Mouse (Mus musculus) E14TG2a.4 (cell line): ENCODE data around the gene Alg14.

Experiments
- H3K27me3 ChIP-seq: 2 replicates; pipeline ENCODE4 v1.6.1; 2014; ENCODE audit warnings: low read length, control low read depth; ENCODE audit not compliant: insufficient read depth
- H3K36me3 ChIP-seq: 2 replicates; pipeline ENCODE4 v1.6.1; 2014; ENCODE audit warnings: low read length, control low read depth; ENCODE audit not compliant: insufficient read depth
- H3K4me1 ChIP-seq: replicated peaks from 2 replicates; pipeline ENCODE4 v1.6.1; 2014; ENCODE audit warnings: low read depth, low read length, control low read depth
- H3K4me3 ChIP-seq: replicated peaks from 2 replicates; pipeline ENCODE4 v1.5.1; 2014; ENCODE audit warnings: mild to moderate bottlenecking, low read length
- H3K9me3 ChIP-seq: 2 replicates; pipeline ENCODE4 v1.6.1; 2014; ENCODE audit warnings: low read length, control low read depth
- CTCF ChIP-seq: conservative IDR thresholded peaks from 2 replicates; pipeline ENCODE4 v1.5.1; 2014; ENCODE audit warnings: low read length
- NANOG ChIP-seq: IDR thresholded peaks from 2 replicates; pipeline ENCODE4 v1.6.1; 2014; ENCODE audit warnings: borderline replicate concordance, low read length, mixed read lengths
- POU5F1 ChIP-seq: IDR thresholded peaks from 2 replicates; pipeline ENCODE4 v1.6.1; 2014; ENCODE audit warnings: low read length, borderline replicate concordance

Gene Alg14

DNA sequence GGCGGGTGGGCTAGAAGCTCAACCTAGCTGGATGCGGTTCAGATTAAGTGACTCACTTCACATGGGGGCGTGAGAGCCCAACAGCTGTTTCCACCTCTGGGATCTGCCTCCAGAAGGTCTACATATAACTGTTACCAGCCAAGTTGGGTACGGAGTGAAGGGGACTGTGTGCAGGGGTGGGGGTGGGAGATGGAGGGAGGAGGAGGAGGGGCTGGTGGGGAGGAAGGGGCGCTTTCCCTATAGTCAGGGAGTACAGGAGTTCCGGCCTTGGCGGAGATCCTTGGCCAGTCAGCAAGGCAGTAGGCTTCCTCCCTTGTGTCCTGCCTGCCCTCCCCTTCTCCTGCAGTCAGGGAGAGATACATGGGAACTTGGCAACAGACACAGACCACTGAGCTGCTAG lies 99.2 kb downstream of the Alg14 start:
- TF ChIP-seq NANOG (no peak), POU5F1 (no peak), CTCF (no peak)
- Histone ChIP-seq H3K4me3 (no peak overlapping the region), H3K4me1 (peaks cover 51% of the 10 kb centered on the region), H3K9me3 (no peaks in the 10 kb centered on the region), H3K27me3 (no peaks in the 10 kb centered on the region), H3K36me3 (no peaks in the 10 kb centered on the region)

DNA sequence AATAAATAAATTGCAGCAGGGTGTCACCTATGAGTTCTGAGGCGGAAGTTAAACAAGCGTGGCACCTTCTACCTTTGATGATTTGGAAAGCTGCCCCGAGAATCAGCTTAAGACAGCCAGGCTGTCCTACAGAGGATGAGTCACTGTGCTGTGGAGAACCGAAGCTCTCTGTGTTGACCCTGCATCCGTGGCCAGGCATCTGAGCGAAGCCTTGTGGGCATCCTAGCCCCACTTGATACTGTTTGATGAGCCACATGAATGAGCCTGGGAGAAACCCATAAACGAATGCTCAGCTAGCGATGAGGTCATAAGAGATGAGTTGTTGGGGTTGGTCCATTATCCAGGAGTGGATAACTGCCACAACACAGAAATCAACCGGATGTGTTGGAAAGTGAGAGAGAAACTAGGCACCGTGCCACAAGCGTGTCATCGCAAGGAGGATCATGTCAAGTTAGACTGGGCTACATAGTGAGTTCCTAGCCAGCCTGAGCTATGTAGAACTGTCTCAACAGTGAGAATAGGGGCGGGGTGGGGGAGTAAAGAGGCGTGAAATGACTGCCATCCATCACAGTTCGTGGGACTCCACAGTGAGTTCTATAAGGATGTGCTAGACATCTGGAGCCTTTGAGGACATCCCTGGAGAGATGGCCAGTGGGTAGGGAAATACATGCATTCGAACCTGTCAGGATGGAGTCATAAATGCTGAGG lies 104.2 kb downstream of the Alg14 start:
- no peaks in the 10 kb centered on the region for H3K36me3 ChIP-seq
- H3K27me3 ChIP-seq, result peaks cover 2% of the 10 kb centered on the region; the same call in 1 of the 2 replicates
- H3K9me3 ChIP-seq, result no peaks in the 10 kb centered on the region
- H3K4me1 ChIP-seq, result peaks cover 3% of the 10 kb centered on the region
- H3K4me3 ChIP-seq, result no peak overlapping the region
- no peak for TF ChIP-seq CTCF

DNA sequence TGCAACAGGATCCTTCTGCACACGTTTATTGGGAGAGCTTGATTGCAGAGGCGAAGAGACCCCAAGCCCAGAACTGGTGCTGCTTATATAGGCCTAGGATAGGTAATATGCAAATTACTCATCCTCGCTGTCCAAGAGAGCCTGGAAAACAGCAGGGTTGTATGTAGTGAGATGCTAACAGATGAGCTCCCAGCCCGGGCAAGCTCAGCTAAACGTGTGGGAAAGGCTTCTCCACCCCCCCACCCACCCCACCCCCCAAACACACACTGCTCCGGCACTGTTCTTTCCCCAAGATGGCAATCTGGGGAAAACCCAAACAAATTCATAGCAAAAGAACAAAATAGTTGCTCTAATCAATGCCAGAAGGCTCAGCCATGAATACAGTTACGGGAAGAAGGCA lies 105.0 kb downstream of the Alg14 start:
- TF ChIP-seq CTCF, result no peak
- no peak for TF ChIP-seq POU5F1
- no peak for TF ChIP-seq NANOG
- peaks cover 2% of the 10 kb centered on the region; the same call in 1 of the 2 replicates for H3K27me3 ChIP-seq
- no peaks in the 10 kb centered on the region for H3K36me3 ChIP-seq
- H3K9me3 ChIP-seq, result no peaks in the 10 kb centered on the region
- H3K4me3 ChIP-seq, result no peak overlapping the region
- H3K4me1 ChIP-seq, result no peaks in the 10 kb centered on the region; the same call in 1 of the 2 replicates

DNA sequence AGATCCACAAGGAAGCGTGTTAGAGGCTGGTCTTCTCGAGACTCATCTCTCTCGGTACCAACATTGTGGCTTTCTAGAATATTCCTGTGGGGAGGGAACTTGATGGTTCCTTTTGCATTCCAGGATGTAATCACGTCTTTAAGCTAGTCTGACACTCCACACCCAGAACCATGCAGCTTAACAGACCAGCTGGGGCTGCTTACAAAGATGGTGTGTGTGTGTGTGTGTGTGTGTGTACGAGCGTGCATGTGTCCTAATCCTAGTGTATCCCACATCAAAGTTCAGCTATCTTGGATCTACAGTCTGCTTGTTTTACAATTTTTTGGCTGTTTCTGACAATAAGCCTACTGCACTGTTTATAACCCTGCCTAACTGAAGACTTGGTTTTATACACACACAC lies 105.4 kb downstream of the Alg14 start:
- 0 out of 2 replicates have a peak, but pooled peaks cover 4% of the 10 kb centered on the region for H3K9me3 ChIP-seq
- H3K4me1 ChIP-seq, result no peaks in the 10 kb centered on the region; the same call in 1 of the 2 replicates
- TF ChIP-seq POU5F1, result no peak
- TF ChIP-seq CTCF, result no peak
- TF ChIP-seq NANOG, result no peak
- H3K4me3 ChIP-seq, result no peak overlapping the region
- no peaks in the 10 kb centered on the region for H3K36me3 ChIP-seq
- peaks cover 2% of the 10 kb centered on the region; the same call in 1 of the 2 replicates for H3K27me3 ChIP-seq

DNA sequence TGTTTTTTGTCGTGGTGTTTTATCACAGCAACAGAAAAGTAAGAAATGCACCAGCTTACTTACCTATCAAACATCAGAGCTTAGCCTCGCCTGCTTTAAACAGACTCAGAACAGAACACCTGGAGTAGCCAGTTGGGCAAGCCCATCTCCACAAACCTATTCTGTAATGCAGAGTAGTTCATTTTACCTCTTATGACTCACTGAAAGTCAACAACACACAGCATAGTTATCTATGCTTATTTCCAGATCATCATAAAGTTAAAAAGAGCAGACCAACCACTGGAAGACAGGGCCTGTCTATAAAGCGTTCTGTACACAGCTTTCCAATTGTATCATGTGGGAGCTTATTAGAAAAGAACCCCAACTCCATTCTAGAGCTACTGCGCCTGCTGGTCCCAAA lies 109.8 kb downstream of the Alg14 start:
- Histone ChIP-seq H3K4me1 (peaks cover 19% of the 10 kb centered on the region), H3K4me3 (no peak overlapping the region), H3K36me3 (no peaks in the 10 kb centered on the region), H3K9me3 (0 out of 2 replicates have a peak, but pooled peaks cover 11% of the 10 kb centered on the region), H3K27me3 (peaks cover 2% of the 10 kb centered on the region; the same call in 1 of the 2 replicates)
- TF ChIP-seq NANOG (no peak), CTCF (no peak), POU5F1 (no peak)

DNA sequence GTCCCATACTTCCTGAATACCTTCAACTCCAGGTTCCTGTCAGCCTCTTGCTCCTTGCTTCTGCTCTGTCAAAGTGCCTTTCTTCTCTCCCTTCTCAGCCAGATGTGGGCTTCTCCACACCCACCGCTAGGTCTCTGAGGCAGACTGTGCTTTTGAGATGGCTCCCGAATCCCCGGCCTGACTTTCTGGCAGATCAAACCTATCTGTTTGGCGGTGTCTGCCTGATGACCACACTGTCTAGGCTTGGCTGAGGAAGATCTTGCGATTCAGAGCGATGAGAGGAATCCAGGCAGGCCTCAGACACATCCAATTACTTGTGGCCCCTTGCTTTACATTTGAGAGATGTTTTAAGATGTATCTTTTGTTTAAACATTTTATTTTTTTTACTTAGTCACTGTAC lies 110.5 kb downstream of the Alg14 start:
- no peaks in the 10 kb centered on the region for H3K36me3 ChIP-seq
- H3K9me3 ChIP-seq, result 0 out of 2 replicates have a peak, but pooled peaks cover 11% of the 10 kb centered on the region
- H3K27me3 ChIP-seq, result peaks cover 2% of the 10 kb centered on the region; the same call in 1 of the 2 replicates
- no peak overlapping the region for H3K4me3 ChIP-seq
- TF ChIP-seq POU5F1 (no peak), CTCF (no peak), NANOG (no peak)
- H3K4me1 ChIP-seq, result peaks cover 19% of the 10 kb centered on the region

DNA sequence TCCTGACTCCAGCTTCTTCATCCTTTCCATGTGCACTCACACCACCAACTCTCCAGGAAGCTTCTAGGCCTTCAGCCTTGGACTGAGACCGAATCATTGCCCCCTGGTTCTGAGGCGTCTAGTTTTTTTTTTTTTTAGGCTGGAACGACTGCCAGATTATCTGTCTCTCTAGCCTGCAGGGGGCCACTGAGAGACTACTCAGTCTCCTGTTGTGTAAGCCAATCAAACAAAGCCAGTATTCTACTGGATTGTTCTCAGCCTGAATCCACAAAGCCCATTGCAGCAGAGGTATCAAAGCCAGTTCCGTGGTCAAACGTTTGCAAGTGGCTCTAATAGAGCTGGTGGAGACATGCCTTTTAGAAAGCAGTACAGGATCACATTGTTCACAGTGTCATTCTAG lies 111.9 kb downstream of the Alg14 start:
- no peak overlapping the region for H3K4me3 ChIP-seq
- no peaks in the 10 kb centered on the region for H3K36me3 ChIP-seq
- H3K9me3 ChIP-seq, result 0 out of 2 replicates have a peak, but pooled peaks cover 11% of the 10 kb centered on the region
- peaks cover 19% of the 10 kb centered on the region for H3K4me1 ChIP-seq
- H3K27me3 ChIP-seq, result peaks cover 2% of the 10 kb centered on the region; the same call in 1 of the 2 replicates
- TF ChIP-seq NANOG (0 out of 2 replicates have a peak, but pooled peaks have one; percentile 9), CTCF (no peak)

DNA sequence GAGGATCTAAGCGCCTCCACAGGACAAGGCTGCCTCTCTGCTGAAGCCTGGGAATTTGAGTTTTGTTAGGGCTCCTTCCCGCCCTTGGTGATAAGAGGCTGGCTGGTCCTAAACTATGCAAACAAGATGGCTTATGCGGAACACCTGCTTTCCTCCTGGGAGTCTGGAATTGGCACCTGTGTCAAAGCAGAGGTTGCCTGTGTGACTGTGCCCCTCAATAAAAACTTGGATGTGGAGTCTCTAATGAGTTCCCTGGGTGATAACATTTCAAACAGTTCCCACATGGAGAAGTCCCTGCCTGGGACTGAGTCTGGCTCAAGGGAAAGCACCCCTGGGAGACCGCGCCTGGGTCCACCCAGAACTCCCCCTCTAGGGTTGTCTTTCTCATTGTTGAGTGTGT lies 113.5 kb downstream of the Alg14 start:
- Histone ChIP-seq H3K36me3 (no peaks in the 10 kb centered on the region), H3K27me3 (0 out of 2 replicates have a peak, but pooled peaks cover 2% of the 10 kb centered on the region), H3K4me1 (peaks cover 19% of the 10 kb centered on the region), H3K4me3 (no peak overlapping the region), H3K9me3 (0 out of 2 replicates have a peak, but pooled peaks cover 11% of the 10 kb centered on the region)
- TF ChIP-seq NANOG (no peak), POU5F1 (no peak), CTCF (no peak)

DNA sequence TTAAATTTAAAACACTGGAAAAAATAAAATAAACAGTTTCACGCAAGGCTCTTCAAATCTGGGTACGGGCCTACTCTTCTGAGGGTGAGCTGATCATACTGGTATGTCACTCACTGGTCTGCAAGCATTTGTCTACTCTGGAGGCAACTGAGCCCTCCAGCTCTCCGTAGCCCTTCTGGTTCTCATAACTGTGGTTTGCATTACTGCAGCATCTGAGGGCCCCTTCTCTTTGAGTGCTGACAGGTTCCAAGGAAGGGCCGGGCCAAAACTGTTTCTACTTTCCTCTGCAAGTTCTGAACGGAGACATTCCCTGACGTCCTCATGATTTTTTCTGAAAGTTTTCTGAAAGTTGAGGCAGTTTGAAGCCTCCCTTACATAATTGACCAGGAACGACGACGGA lies 115.8 kb downstream of the Alg14 start:
- 0 out of 2 replicates have a peak, but pooled peaks cover 2% of the 10 kb centered on the region for H3K27me3 ChIP-seq
- H3K9me3 ChIP-seq, result 0 out of 2 replicates have a peak, but pooled peaks cover 4% of the 10 kb centered on the region
- no peak for TF ChIP-seq NANOG
- TF ChIP-seq POU5F1, result no peak
- TF ChIP-seq CTCF, result no peak
- H3K4me3 ChIP-seq, result no peak overlapping the region
- peaks cover 30% of the 10 kb centered on the region for H3K4me1 ChIP-seq
- H3K36me3 ChIP-seq, result no peaks in the 10 kb centered on the region
